Mouse (Mus musculus): ENCODE data around the gene Pde4b. TPM values are rescaled to one million over a fixed set of nuclear protein-coding genes. Genes with fewer than 3 reads are reported as not detected.

Gene Pde4b
- total RNA-seq, 2 experiments from 2014 or later, result 59.9 to 62.5 TPM

DNA sequence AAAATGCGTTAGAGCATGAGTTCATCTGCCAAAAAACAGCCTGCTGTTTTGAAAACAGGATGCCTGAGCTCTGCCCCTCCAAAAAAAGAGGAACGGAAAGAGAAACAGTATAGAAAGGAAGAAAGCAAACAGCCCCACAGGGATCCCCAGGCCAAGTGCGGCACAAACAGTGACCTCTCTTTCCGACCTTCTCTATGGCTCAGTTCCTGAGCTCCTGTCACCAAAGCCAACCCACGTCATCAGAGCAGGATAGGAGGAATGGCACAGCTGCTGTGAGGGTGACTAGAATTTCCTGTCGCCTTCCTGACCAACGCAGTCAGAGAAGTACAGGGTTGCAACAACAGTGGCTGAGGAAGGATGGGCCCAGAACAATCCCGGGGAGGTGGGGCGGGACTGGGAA lies 486.9 kb downstream of the Pde4b start:
- H3K4me3 ChIP-seq, result peak overlapping the region; percentile 75
- no peak for TF ChIP-seq CTCF (IDR thresholded peaks at IDR 0.05)
- intact Hi-C loops (cut with DNase I), result no loop called here
- H3K27ac ChIP-seq, result peak overlapping the region; percentile 100
- DNase-seq, result peak; percentile 89

- H3K27ac ChIP-seq, result peak overlapping the region; percentile 100
- peak overlapping the region; percentile 75 for H3K4me3 ChIP-seq
- DNase-seq, result no peak
- no peak for TF ChIP-seq CTCF (IDR thresholded peaks at IDR 0.05)
- intact Hi-C loops (cut with DNase I), result no loop called here
These were observed 487.4 kb downstream of the Pde4b start for GRCm38 (mm10) chr4:102574666-102575254.

- intact Hi-C loops (cut with DNase I), result no loop called here
- Histone ChIP-seq H3K27ac (peak overlapping the region; percentile 100), H3K4me3 (peak overlapping the region; percentile 75)
- DNase-seq, result no peak
- no peak for TF ChIP-seq CTCF (IDR thresholded peaks at IDR 0.05)
These were observed 488.8 kb downstream of the Pde4b start for GRCm38 (mm10) chr4:102576109-102576508.

- peak overlapping the region; percentile 100 for H3K27ac ChIP-seq
- intact Hi-C loops (cut with DNase I), result no loop called here
- no peak for DNase-seq
These were observed 490.3 kb downstream of the Pde4b start for GRCm38 (mm10) chr4:102577636-102578035.

DNA sequence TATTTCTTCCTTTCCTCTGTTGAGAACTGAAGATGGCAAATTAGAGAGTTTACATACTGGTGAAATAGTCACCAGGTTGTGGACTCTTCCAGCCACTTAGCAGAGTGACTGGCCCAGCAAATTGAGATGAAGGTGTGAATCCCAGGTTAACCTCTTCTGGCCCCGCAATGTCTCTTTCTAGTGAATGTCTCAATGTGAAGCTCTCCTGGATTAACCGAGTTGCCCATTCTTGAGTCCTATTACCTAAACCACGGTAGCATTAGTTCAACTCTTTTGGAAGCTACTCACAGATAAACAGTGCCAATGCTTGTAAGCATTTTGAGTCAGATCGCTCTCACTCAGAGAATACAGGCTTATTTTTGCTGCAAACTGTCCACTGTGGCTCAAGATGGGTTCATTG lies 491.7 kb downstream of the Pde4b start:
- no peak for TF ChIP-seq CTCF (IDR thresholded peaks at IDR 0.05)
- H3K4me3 ChIP-seq, result peak overlapping the region; percentile 75
- H3K27ac ChIP-seq, result peak overlapping the region; percentile 100
- intact Hi-C loops (cut with DNase I), result no loop called here
- no peak for DNase-seq

More at GRCm38 (mm10) chr4:102577636-102578035, 490.3 kb downstream of the Pde4b start:
- no peak for TF ChIP-seq CTCF (IDR thresholded peaks at IDR 0.05)
- peak overlapping the region; percentile 75 for H3K4me3 ChIP-seq

GRCm38 (mm10) chr4:102579746-102580145 lies 492.4 kb downstream of the Pde4b start:
- intact Hi-C loops (cut with DNase I), result no loop called here
- no peak for DNase-seq
- H3K27ac ChIP-seq, result peak overlapping the region; percentile 100
- TF ChIP-seq CTCF (IDR thresholded peaks at IDR 0.05), result no peak
- peak overlapping the region; percentile 75 for H3K4me3 ChIP-seq

- intact Hi-C loops (cut with DNase I), result no loop called here
- Histone ChIP-seq H3K27ac (peak overlapping the region; percentile 100), H3K4me3 (peak overlapping the region; percentile 31; the same call in 1 of the 2 replicates)
- DNase-seq, result no peak
- no peak for TF ChIP-seq CTCF (IDR thresholded peaks at IDR 0.05)
These were observed 494.9 kb downstream of the Pde4b start for GRCm38 (mm10) chr4:102582165-102582749.

DNA sequence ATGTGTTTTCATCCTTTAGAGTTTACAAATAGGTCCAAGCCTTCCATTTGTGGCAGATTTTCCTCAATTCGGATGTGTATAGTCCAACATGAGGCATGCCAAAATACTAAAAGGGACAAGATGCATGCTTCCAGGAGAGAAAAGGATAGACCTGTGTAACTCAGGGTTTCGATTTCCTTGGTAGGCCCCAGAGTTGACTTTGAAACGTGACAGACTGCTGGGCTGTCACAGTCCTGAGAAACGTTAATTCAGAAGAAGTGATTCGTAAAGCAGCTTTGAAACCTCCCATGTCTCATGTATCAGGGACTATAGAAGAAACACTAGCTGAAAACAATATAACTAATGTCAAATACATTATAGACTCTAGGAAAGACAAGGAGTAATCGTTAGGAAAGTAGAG lies 495.6 kb downstream of the Pde4b start:
- DNase-seq, result no peak
- intact Hi-C loops (cut with DNase I), result no loop called here
- H3K27ac ChIP-seq, result peak overlapping the region; percentile 100
- no peak for TF ChIP-seq CTCF (IDR thresholded peaks at IDR 0.05)
- H3K4me3 ChIP-seq, result peak overlapping the region; percentile 31

GRCm38 (mm10) chr4:102583469-102583868 lies 496.1 kb downstream of the Pde4b start:
- intact Hi-C loops (cut with DNase I), result no loop called here

GRCm38 (mm10) chr4:102584601-102585265 lies 497.4 kb downstream of the Pde4b start:
- intact Hi-C loops (cut with DNase I), result no loop called here
- Histone ChIP-seq H3K4me3 (peak overlapping the region; percentile 58), H3K27ac (peak overlapping the region; percentile 100)
- DNase-seq, result peak; percentile 65
- no peak for TF ChIP-seq CTCF (IDR thresholded peaks at IDR 0.05)

More at GRCm38 (mm10) chr4:102583469-102583868, 496.1 kb downstream of the Pde4b start:
- no peak for TF ChIP-seq CTCF (IDR thresholded peaks at IDR 0.05)
- H3K27ac ChIP-seq, result peak overlapping the region; percentile 100
- DNase-seq, result no peak
- H3K4me3 ChIP-seq, result peak overlapping the region; percentile 31; the same call in 1 of the 2 replicates

DNA sequence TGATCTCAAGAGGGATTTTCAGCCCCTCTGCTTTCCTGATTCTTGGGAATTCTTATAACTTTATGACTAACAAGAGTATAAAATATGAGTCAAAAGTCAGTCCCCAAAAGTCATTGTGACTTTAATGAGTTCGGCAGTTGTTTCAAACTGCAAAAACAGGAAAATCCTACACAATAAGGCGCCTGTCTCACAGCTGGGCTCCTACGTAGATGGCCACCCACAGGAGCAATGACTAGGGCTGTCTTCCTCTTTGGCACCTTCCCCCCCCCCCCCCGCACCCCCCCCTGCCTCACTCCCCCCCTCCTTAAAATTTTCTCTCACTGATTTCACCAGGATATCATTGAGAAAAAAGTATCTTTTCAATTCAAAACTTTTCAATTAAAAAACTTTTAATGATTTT lies 498.2 kb downstream of the Pde4b start:
- Histone ChIP-seq H3K27ac (peak overlapping the region; percentile 100), H3K4me3 (peak overlapping the region; percentile 65)
- intact Hi-C loops (cut with DNase I), result no loop called here
- no peak for TF ChIP-seq CTCF (IDR thresholded peaks at IDR 0.05)
- DNase-seq, result no peak

GRCm38 (mm10) chr4:102586787-102587186 lies 499.4 kb downstream of the Pde4b start:
- Histone ChIP-seq H3K4me3 (peak overlapping the region; percentile 65), H3K27ac (peak overlapping the region; percentile 100)
- TF ChIP-seq CTCF (IDR thresholded peaks at IDR 0.05), result no peak
- DNase-seq, result no peak
- intact Hi-C loops (cut with DNase I), result no loop called here

Data from gastrocnemius, adult 2 months (tissue).